Mouse (Mus musculus): ENCODE data around the gene Cryl1. TPM values are rescaled to one million over a fixed set of nuclear protein-coding genes. Genes with fewer than 3 reads are reported as not detected.

The Cryl1 gene
- polyA plus RNA-seq, 1 experiment from 2014 or later: 47.8 TPM

- Histone ChIP-seq H3K27ac (replicated peaks) (peak overlapping the region; percentile 83), H3K9me3 (replicated peaks) (no peaks in the 10 kb centered on the region), H3K36me3 (no peaks in the 10 kb centered on the region), H3K4me2 (replicated peaks) (peak overlapping the region; percentile 86), H3K9ac (peak overlapping the region; percentile 18; the same call in 1 of the 2 replicates), H3K4me1 (peaks cover 11% of the 10 kb centered on the region), H3K27me3 (no peaks in the 10 kb centered on the region), H3K4me3 (replicated peaks) (peak overlapping the region; percentile 73)
- WGBS: 10% methylated on average over 13 of the region's 13 CpGs
- ATAC-seq (ENCODE audit: insufficient number of reproducible peaks, low FRiP score, low TSS enrichment, low read depth): 0 out of 2 replicates have a peak, but pooled peaks have one; percentile 5
Measured at GRCm38 (mm10) chr14:57398813-57399427, 591 bp upstream of the Cryl1 start.

- Histone ChIP-seq H3K4me2 (replicated peaks) (no peak overlapping the region; the same call in 1 of the 2 replicates), H3K9me3 (replicated peaks) (no peaks in the 10 kb centered on the region)
- WGBS: 79% methylated on average over 5 of the region's 5 CpGs
Measured at GRCm38 (mm10) chr14:57397221-57397620, 1.1 kb downstream of the Cryl1 start.

DNA sequence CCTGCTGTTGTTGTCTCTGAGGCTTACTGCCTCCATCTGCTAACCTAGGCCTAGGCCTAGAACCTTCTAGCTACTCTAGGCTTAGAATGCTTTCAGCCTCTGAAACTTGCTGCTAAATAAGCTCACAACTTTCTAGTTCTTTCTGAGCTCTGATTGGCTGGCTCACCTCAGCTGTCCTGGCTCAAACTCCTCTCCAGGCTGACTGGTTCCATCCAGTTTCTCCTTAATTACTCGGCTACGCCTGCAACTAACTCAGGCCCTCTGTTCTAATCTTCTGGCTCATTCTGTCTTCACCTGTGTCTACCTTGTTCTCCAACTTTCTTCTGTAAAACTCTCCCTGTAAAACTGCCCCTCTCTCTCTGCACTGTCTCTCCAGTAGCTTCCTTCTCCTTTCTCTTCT is 2.9 kb downstream of the Cryl1 start:
- H3K36me3 ChIP-seq: no peaks in the 10 kb centered on the region
- no peak overlapping the region for H3K4me3 ChIP-seq (replicated peaks)
- peaks cover 11% of the 10 kb centered on the region for H3K4me1 ChIP-seq
- ATAC-seq (ENCODE audit: insufficient number of reproducible peaks, low FRiP score, low TSS enrichment, low read depth): no peak
- WGBS: 55% methylated on average over 2 of the region's 2 CpGs
- no peaks in the 10 kb centered on the region for H3K27me3 ChIP-seq
- no peaks in the 10 kb centered on the region for H3K9me3 ChIP-seq (replicated peaks)
- H3K9ac ChIP-seq: no peak overlapping the region
- H3K27ac ChIP-seq (replicated peaks): no peak overlapping the region
- H3K4me2 ChIP-seq (replicated peaks): no peak overlapping the region

More at GRCm38 (mm10) chr14:57397221-57397620, 1.1 kb downstream of the Cryl1 start:
- Histone ChIP-seq H3K4me1 (peaks cover 11% of the 10 kb centered on the region), H3K4me3 (replicated peaks) (0 out of 2 replicates have a peak overlapping the region, but pooled peaks have one; percentile 73), H3K9ac (no peak overlapping the region), H3K36me3 (no peaks in the 10 kb centered on the region), H3K27ac (replicated peaks) (no peak overlapping the region), H3K27me3 (no peaks in the 10 kb centered on the region)
- no peak for ATAC-seq (ENCODE audit: insufficient number of reproducible peaks, low FRiP score, low TSS enrichment, low read depth)

DNA sequence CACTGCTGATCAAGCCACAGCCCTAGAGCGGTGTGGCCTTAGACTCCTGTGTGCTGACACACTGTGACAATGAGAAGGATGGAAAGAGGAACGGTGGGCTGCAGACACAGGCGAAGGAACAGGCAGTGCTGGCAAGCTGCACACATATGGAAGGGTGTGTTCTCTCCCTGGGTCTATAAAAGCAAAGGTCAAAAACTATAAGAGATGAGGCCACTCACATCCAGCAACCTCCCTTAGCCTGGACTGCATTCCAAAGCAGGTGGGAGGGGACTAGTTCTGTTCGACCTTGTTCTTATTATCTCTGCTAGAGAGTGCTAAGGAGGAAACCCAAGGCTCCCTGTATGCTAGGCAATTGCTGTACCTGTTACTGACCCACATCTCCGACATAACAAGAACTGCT is 6.1 kb downstream of the Cryl1 start:
- no peak overlapping the region for H3K27ac ChIP-seq (replicated peaks)
- no peak overlapping the region for H3K4me3 ChIP-seq (replicated peaks)
- WGBS: 70% methylated on average over 5 of the region's 5 CpGs
- H3K4me2 ChIP-seq (replicated peaks): no peak overlapping the region
- no peaks in the 10 kb centered on the region for H3K27me3 ChIP-seq
- ATAC-seq (ENCODE audit: insufficient number of reproducible peaks, low FRiP score, low TSS enrichment, low read depth): no peak
- no peaks in the 10 kb centered on the region for H3K36me3 ChIP-seq
- H3K4me1 ChIP-seq: no peaks in the 10 kb centered on the region
- no peaks in the 10 kb centered on the region for H3K9me3 ChIP-seq (replicated peaks)
- H3K9ac ChIP-seq: no peak overlapping the region

GRCm38 (mm10) chr14:57391621-57392020 is 6.7 kb downstream of the Cryl1 start:
- no peak overlapping the region for H3K4me3 ChIP-seq (replicated peaks)
- H3K9me3 ChIP-seq (replicated peaks): no peaks in the 10 kb centered on the region
- WGBS: 76% methylated on average over 4 of the region's 4 CpGs
- no peak for ATAC-seq (ENCODE audit: insufficient number of reproducible peaks, low FRiP score, low TSS enrichment, low read depth)
- 0 out of 2 replicates have a peak, but pooled peaks cover 6% of the 10 kb centered on the region for H3K4me1 ChIP-seq
- no peak overlapping the region for H3K27ac ChIP-seq (replicated peaks)
- H3K27me3 ChIP-seq: no peaks in the 10 kb centered on the region
- H3K36me3 ChIP-seq: no peaks in the 10 kb centered on the region
- no peak overlapping the region for H3K4me2 ChIP-seq (replicated peaks)
- H3K9ac ChIP-seq: no peak overlapping the region

DNA sequence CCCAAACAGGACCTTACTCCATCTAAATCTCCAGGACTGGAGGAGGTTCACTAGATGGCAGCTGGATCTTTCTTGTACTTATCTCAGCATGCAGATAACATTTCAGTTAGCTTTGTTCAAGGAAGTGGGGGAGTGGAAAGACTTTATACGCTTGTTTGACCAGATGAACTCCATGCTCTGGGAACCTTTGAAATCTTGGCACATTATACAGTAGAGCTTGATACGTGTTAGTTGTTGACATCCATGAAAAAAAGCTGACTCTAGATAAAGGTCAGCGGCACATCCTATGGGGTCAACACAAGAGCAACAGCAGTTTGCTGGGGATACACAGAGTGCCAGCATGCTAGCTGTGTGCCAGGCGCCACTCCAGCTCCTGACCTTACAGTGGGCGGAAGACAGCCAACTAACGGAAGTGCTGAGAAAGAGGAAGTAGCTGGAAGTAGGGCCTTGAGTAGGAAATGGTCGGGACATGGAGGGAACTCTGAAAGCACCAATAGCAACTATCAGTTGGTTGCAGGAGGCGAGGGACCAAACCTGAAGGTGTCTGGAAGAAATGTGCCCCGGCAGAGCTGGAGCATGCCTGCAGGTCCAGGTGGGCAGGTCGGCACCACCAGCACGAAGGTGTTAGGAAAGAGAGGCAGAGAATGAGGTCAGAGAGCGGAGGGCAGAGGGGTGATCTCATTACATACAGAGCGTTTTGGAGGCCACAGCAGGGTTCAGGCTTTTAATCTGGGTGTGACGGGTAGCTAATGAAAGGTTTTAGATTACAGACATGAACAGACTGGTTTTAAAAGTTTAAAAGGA is 11.4 kb downstream of the Cryl1 start:
- 0 out of 2 replicates have a peak, but pooled peaks have one; percentile 43 for ATAC-seq (ENCODE audit: insufficient number of reproducible peaks, low FRiP score, low TSS enrichment, low read depth)
- 47% methylated on average over 14 of the region's 14 CpGs for WGBS
- peak overlapping the region; percentile 24; the same call in 1 of the 2 replicates for H3K4me2 ChIP-seq (replicated peaks)

GRCm38 (mm10) chr14:57385667-57386066 is 12.7 kb downstream of the Cryl1 start:
- Histone ChIP-seq H3K4me3 (replicated peaks) (no peak overlapping the region), H3K4me2 (replicated peaks) (no peak overlapping the region), H3K9ac (no peak overlapping the region), H3K9me3 (replicated peaks) (no peaks in the 10 kb centered on the region), H3K27me3 (no peaks in the 10 kb centered on the region), H3K27ac (replicated peaks) (no peak overlapping the region), H3K36me3 (no peaks in the 10 kb centered on the region), H3K4me1 (0 out of 2 replicates have a peak, but pooled peaks cover 7% of the 10 kb centered on the region)
- 77% methylated on average over 5 of the region's 5 CpGs for WGBS
- ATAC-seq (ENCODE audit: insufficient number of reproducible peaks, low FRiP score, low TSS enrichment, low read depth): no peak

More for the DNA sequence above, 11.4 kb downstream of the Cryl1 start:
- Histone ChIP-seq H3K9ac (no peak overlapping the region), H3K27ac (replicated peaks) (no peak overlapping the region; the same call in 1 of the 2 replicates), H3K27me3 (no peaks in the 10 kb centered on the region), H3K4me1 (0 out of 2 replicates have a peak, but pooled peaks cover 7% of the 10 kb centered on the region), H3K9me3 (replicated peaks) (no peaks in the 10 kb centered on the region), H3K36me3 (no peaks in the 10 kb centered on the region), H3K4me3 (replicated peaks) (no peak overlapping the region)

DNA sequence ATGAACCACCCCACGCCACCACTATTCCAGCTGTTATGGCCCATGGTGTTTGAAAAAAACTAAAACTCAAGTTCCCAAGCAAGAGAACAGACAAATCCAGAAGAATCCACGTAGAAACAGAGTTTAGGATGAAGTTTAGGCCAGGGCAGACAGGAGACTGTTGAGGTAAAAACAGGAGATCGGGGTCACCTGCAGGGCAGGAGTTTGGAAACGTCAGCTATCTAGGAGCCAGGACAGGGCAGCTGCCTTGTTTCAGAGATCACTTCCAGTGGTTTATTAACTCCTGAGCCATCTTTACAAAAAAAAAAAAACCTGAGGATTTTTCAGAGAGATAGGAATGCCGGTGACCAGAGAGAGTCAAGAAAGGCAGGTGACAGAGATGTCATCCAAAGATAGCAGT is 20.8 kb downstream of the Cryl1 start:
- 76% methylated on average over 5 of the region's 5 CpGs for WGBS
- Histone ChIP-seq H3K9me3 (replicated peaks) (no peaks in the 10 kb centered on the region), H3K4me1 (no peaks in the 10 kb centered on the region), H3K27me3 (no peaks in the 10 kb centered on the region), H3K4me2 (replicated peaks) (no peak overlapping the region), H3K27ac (replicated peaks) (no peak overlapping the region), H3K36me3 (no peaks in the 10 kb centered on the region), H3K4me3 (replicated peaks) (no peak overlapping the region), H3K9ac (no peak overlapping the region)
- ATAC-seq (ENCODE audit: insufficient number of reproducible peaks, low FRiP score, low TSS enrichment, low read depth): no peak

GRCm38 (mm10) chr14:57376956-57377355 is 21.4 kb downstream of the Cryl1 start:
- no peaks in the 10 kb centered on the region for H3K4me1 ChIP-seq
- H3K4me3 ChIP-seq (replicated peaks): no peak overlapping the region
- H3K27me3 ChIP-seq: no peaks in the 10 kb centered on the region
- H3K4me2 ChIP-seq (replicated peaks): no peak overlapping the region
- no peak for ATAC-seq (ENCODE audit: insufficient number of reproducible peaks, low FRiP score, low TSS enrichment, low read depth)
- H3K36me3 ChIP-seq: no peaks in the 10 kb centered on the region
- 71% methylated on average over 9 of the region's 9 CpGs for WGBS
- H3K9me3 ChIP-seq (replicated peaks): no peaks in the 10 kb centered on the region
- no peak overlapping the region for H3K9ac ChIP-seq
- no peak overlapping the region for H3K27ac ChIP-seq (replicated peaks)

GRCm38 (mm10) chr14:57376016-57376415 is 22.3 kb downstream of the Cryl1 start:
- no peaks in the 10 kb centered on the region for H3K9me3 ChIP-seq (replicated peaks)
- no peaks in the 10 kb centered on the region for H3K27me3 ChIP-seq
- no peak overlapping the region for H3K9ac ChIP-seq
- WGBS: 76% methylated on average over 8 of the region's 8 CpGs
- H3K36me3 ChIP-seq: no peaks in the 10 kb centered on the region
- H3K4me3 ChIP-seq (replicated peaks): no peak overlapping the region
- no peak overlapping the region for H3K4me2 ChIP-seq (replicated peaks)
- ATAC-seq (ENCODE audit: insufficient number of reproducible peaks, low FRiP score, low TSS enrichment, low read depth): peak; percentile 53; the same call in 1 of the 2 replicates
- no peaks in the 10 kb centered on the region for H3K4me1 ChIP-seq
- no peak overlapping the region for H3K27ac ChIP-seq (replicated peaks)

GRCm38 (mm10) chr14:57375205-57375604 is 23.1 kb downstream of the Cryl1 start:
- WGBS: 71% methylated on average over 9 of the region's 9 CpGs
- no peak for ATAC-seq (ENCODE audit: insufficient number of reproducible peaks, low FRiP score, low TSS enrichment, low read depth)
- Histone ChIP-seq H3K4me1 (no peaks in the 10 kb centered on the region), H3K36me3 (no peaks in the 10 kb centered on the region), H3K4me3 (replicated peaks) (no peak overlapping the region), H3K4me2 (replicated peaks) (no peak overlapping the region), H3K9me3 (replicated peaks) (no peaks in the 10 kb centered on the region), H3K27me3 (no peaks in the 10 kb centered on the region), H3K27ac (replicated peaks) (no peak overlapping the region), H3K9ac (no peak overlapping the region)

Data from embryonic facial prominence, embryonic 15.5 days (tissue).